Mouse (Mus musculus) stomach, postnatal 0 days (tissue): ENCODE data around the gene Snx20.

Experiments
- CTCF ChIP-seq: IDR thresholded peaks from 2 replicates; pipeline ENCODE4 v1.5.1; 2016; ENCODE audit warnings: antibody characterized with exemption, low read depth, mild to moderate bottlenecking, moderate library complexity
- EP300 ChIP-seq: optimal IDR thresholded peaks from 2 replicates; pipeline ENCODE3; 2016; ENCODE audit warnings: antibody characterized with exemption

- TF ChIP-seq CTCF (no peak), EP300 (no peak)
Measured at GRCm38 (mm10) chr8:88604065-88605038, 31.6 kb downstream of the Snx20 start.
